Mouse (Mus musculus) heart, embryonic 16.5 days (tissue): ENCODE measurements at regions not wholly inside any gene's neighbourhood (a gene's known extent, or its start where the extent isn't known, plus 50 kb on each side); places are given as distances from the start of the nearest gene placed in this dataset.

Source experiments
- ATAC-seq: fragments of 200-750 bp; cut with Nextera tagmentation; replicated peaks from 2 replicates; pipeline ENCODE4 v1.8.0; 2017; ENCODE audit warnings: moderate number of reproducible peaks; ENCODE audit not compliant: insufficient read depth, low FRiP score; ENCODE audit errors: extremely low read depth
- H3K27ac ChIP-seq: fragments of 300-500 bp; sonication (generic); 2 replicates; pipeline ENCODE4 v1.5.1; 2014; ENCODE audit warnings: mild to moderate bottlenecking, low read length, control low read depth, moderate library complexity
- H3K27me3 ChIP-seq: fragments of 300-500 bp; sonication (generic); 2 replicates; pipeline ENCODE4 v1.6.1; 2014; ENCODE audit warnings: low read length, mixed read lengths; ENCODE audit not compliant: control insufficient read depth, insufficient read depth
- H3K36me3 ChIP-seq: fragments of 300-500 bp; sonication (generic); 2 replicates; pipeline ENCODE4 v1.6.1; 2014; ENCODE audit not compliant: control insufficient read depth, insufficient read depth
- H3K4me1 ChIP-seq: fragments of 300-500 bp; sonication (generic); 2 replicates; pipeline ENCODE4 v1.6.1; 2014; ENCODE audit warnings: low read length, mixed read lengths; ENCODE audit not compliant: control insufficient read depth, insufficient read depth
- H3K4me2 ChIP-seq: fragments of 300-500 bp; sonication (generic); 2 replicates; pipeline ENCODE4 v1.6.1; 2014; ENCODE audit warnings: low read depth, mild to moderate bottlenecking, control low read depth, low read length
- H3K4me3 ChIP-seq: fragments of 300-500 bp; sonication (generic); 2 replicates; pipeline ENCODE4 v1.5.1; 2014; ENCODE audit warnings: mild to moderate bottlenecking, control low read depth, low read length
- H3K9ac ChIP-seq: fragments of 300-500 bp; sonication (generic); 2 replicates; pipeline ENCODE4 v1.6.1; 2014; ENCODE audit warnings: low read length, control low read depth
- H3K9me3 ChIP-seq: fragments of 300-500 bp; sonication (generic); replicated peaks from 2 replicates; pipeline ENCODE4 v1.6.1; 2016; ENCODE audit warnings: low read length; ENCODE audit not compliant: control insufficient read depth
- WGBS: fragments of 180-500 bp; shearing (Covaris S2); extraction: QIAGEN DNeasy Blood & Tissue Kit; methylation state at CpG from one replicate; pipeline ENCODE4 v1.1.7; 2014; 5-methylcytosine and 5-hydroxymethylcytosine counted together

GRCm38 (mm10) chr14:47992091-47992490, 128.5 kb upstream of the Peli2 start:
- no peak overlapping the region for H3K4me2 ChIP-seq
- no peaks in the 10 kb centered on the region for H3K27me3 ChIP-seq
- ATAC-seq, result no peak
- WGBS, result 58% methylated on average over 5 of the region's 5 CpGs
- no peaks in the 10 kb centered on the region for H3K36me3 ChIP-seq
- H3K4me3 ChIP-seq, result no peak overlapping the region
- H3K9me3 ChIP-seq, result no peaks in the 10 kb centered on the region
- no peak overlapping the region for H3K9ac ChIP-seq
- no peak overlapping the region for H3K27ac ChIP-seq
- no peaks in the 10 kb centered on the region for H3K4me1 ChIP-seq

GRCm38 (mm10) chr14:47992851-47993250, 127.8 kb upstream of the Peli2 start:
- Histone ChIP-seq H3K4me2 (no peak overlapping the region), H3K9me3 (no peaks in the 10 kb centered on the region), H3K27me3 (no peaks in the 10 kb centered on the region), H3K36me3 (no peaks in the 10 kb centered on the region), H3K9ac (no peak overlapping the region), H3K4me3 (no peak overlapping the region), H3K4me1 (no peaks in the 10 kb centered on the region), H3K27ac (no peak overlapping the region)
- WGBS, result 76% methylated on average over 5 of the region's 5 CpGs
- ATAC-seq, result no peak

GRCm38 (mm10) chr14:47998936-47999335, 121.7 kb upstream of the Peli2 start:
- no peak overlapping the region for H3K27ac ChIP-seq
- no peaks in the 10 kb centered on the region for H3K4me1 ChIP-seq
- H3K9me3 ChIP-seq, result no peaks in the 10 kb centered on the region
- WGBS, result 87% methylated on average over 8 of the region's 8 CpGs
- H3K4me2 ChIP-seq, result no peak overlapping the region
- no peak for ATAC-seq
- H3K27me3 ChIP-seq, result no peaks in the 10 kb centered on the region
- no peak overlapping the region for H3K4me3 ChIP-seq
- no peak overlapping the region for H3K9ac ChIP-seq
- no peaks in the 10 kb centered on the region for H3K36me3 ChIP-seq

- Histone ChIP-seq H3K9me3 (no peaks in the 10 kb centered on the region), H3K4me1 (0 out of 2 replicates have a peak, but pooled peaks cover 2% of the 10 kb centered on the region)
Observed at GRCm38 (mm10) chr14:48005092-48005928, 115.3 kb upstream of the Peli2 start.

DNA sequence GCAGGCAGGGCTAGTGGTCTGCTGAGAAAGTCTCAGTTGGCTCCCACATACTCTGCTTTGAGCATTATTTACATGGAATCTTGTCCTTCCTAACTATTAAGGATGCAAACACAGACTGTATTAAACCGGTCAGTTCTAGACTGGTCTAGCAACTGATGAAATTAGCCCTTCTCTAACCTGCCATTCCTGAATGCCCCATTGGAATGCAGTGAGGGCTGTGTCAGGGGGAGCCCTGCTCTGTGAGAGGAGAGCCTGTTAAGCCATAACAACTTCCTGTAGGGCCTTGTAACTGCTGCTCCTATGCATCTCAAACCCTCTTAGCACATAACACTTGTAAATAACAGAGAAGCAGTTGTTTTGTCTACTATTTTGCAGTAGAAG, 114.7 kb upstream of the Peli2 start:
- WGBS, result 53% methylated on average over 1 of the region's 1 CpGs
- no peak for ATAC-seq

More at GRCm38 (mm10) chr14:48005092-48005928, 115.3 kb upstream of the Peli2 start:
- no peak for ATAC-seq
- H3K27ac ChIP-seq, result no peak overlapping the region
- 70% methylated on average over 6 of the region's 6 CpGs for WGBS
- no peak overlapping the region for H3K4me3 ChIP-seq
- H3K36me3 ChIP-seq, result no peaks in the 10 kb centered on the region
- no peak overlapping the region for H3K4me2 ChIP-seq
- no peak overlapping the region for H3K9ac ChIP-seq
- no peaks in the 10 kb centered on the region for H3K27me3 ChIP-seq

GRCm38 (mm10) chr14:48012361-48013215, 108.0 kb upstream of the Peli2 start:
- Histone ChIP-seq H3K27me3 (no peaks in the 10 kb centered on the region), H3K36me3 (no peaks in the 10 kb centered on the region), H3K4me1 (no peaks in the 10 kb centered on the region), H3K4me3 (no peak overlapping the region), H3K27ac (no peak overlapping the region), H3K9me3 (peaks cover 4% of the 10 kb centered on the region), H3K4me2 (no peak overlapping the region), H3K9ac (no peak overlapping the region)
- 63% methylated on average over 2 of the region's 2 CpGs for WGBS
- ATAC-seq, result no peak

More for the DNA sequence above, 114.7 kb upstream of the Peli2 start:
- no peak overlapping the region for H3K4me2 ChIP-seq
- no peaks in the 10 kb centered on the region for H3K27me3 ChIP-seq
- no peak overlapping the region for H3K27ac ChIP-seq
- H3K36me3 ChIP-seq, result no peaks in the 10 kb centered on the region
- H3K9me3 ChIP-seq, result peaks cover 1% of the 10 kb centered on the region
- H3K9ac ChIP-seq, result no peak overlapping the region
- 0 out of 2 replicates have a peak, but pooled peaks cover 2% of the 10 kb centered on the region for H3K4me1 ChIP-seq
- H3K4me3 ChIP-seq, result no peak overlapping the region

GRCm38 (mm10) chr14:48013431-48013830, 107.2 kb upstream of the Peli2 start:
- H3K27ac ChIP-seq, result no peak overlapping the region
- H3K9ac ChIP-seq, result no peak overlapping the region
- H3K36me3 ChIP-seq, result no peaks in the 10 kb centered on the region
- ATAC-seq, result no peak
- no peaks in the 10 kb centered on the region for H3K27me3 ChIP-seq
- H3K4me3 ChIP-seq, result no peak overlapping the region
- H3K4me1 ChIP-seq, result no peaks in the 10 kb centered on the region
- no peak overlapping the region for H3K4me2 ChIP-seq
- 74% methylated on average over 1 of the region's 1 CpGs for WGBS
- peaks cover 4% of the 10 kb centered on the region for H3K9me3 ChIP-seq

- H3K4me1 ChIP-seq, result no peaks in the 10 kb centered on the region
- no peak overlapping the region for H3K4me3 ChIP-seq
- no peak overlapping the region for H3K27ac ChIP-seq
- no peak overlapping the region for H3K9ac ChIP-seq
- no peak overlapping the region for H3K4me2 ChIP-seq
- no peak for ATAC-seq
- H3K36me3 ChIP-seq, result no peaks in the 10 kb centered on the region
- peaks cover 4% of the 10 kb centered on the region for H3K9me3 ChIP-seq
- WGBS, result 67% methylated on average over 2 of the region's 2 CpGs
- no peaks in the 10 kb centered on the region for H3K27me3 ChIP-seq
Observed at GRCm38 (mm10) chr14:48014776-48015175, 105.8 kb upstream of the Peli2 start.

- WGBS, result 76% methylated on average over 6 of the region's 6 CpGs
- Histone ChIP-seq H3K36me3 (no peaks in the 10 kb centered on the region), H3K4me3 (no peak overlapping the region), H3K27me3 (no peaks in the 10 kb centered on the region), H3K9ac (no peak overlapping the region), H3K4me1 (no peaks in the 10 kb centered on the region), H3K4me2 (no peak overlapping the region), H3K27ac (no peak overlapping the region), H3K9me3 (no peaks in the 10 kb centered on the region)
- no peak for ATAC-seq
Observed at GRCm38 (mm10) chr14:48017971-48018370, 102.7 kb upstream of the Peli2 start.
